Mouse (Mus musculus): Measurements from ENCODE around the gene Gde1.

GRCm38 (mm10) chr7:118740532-118741338 lies 35.2 kb upstream of the Gde1 start:
- TF ChIP-seq CTCF (IDR thresholded peaks at IDR 0.05; ENCODE audit: insufficient read depth, low read depth, low read length), result no peak
- peak; percentile 61 for TF ChIP-seq POLR2A (IDR thresholded peaks at IDR 0.05; ENCODE audit: insufficient read depth, low read depth, low read length)
